Mouse (Mus musculus) intestine, embryonic 15.5 days (tissue): ENCODE results near the gene Zfp444. TPM values are rescaled to one million over a fixed set of nuclear protein-coding genes. Genes with fewer than 3 reads are reported as not detected.

Experiments used
- ATAC-seq: fragments of 200-750 bp; cut with Nextera tagmentation; 2 replicates; pipeline ENCODE4 v1.8.0; 2017; ENCODE audit warnings: moderate TSS enrichment, moderate library complexity
- H3K27ac ChIP-seq: fragments of 300-500 bp; sonication (generic); 2 replicates; pipeline ENCODE4 v1.5.1; 2015; ENCODE audit warnings: mild to moderate bottlenecking, inconsistent platforms
- H3K27me3 ChIP-seq: fragments of 300-500 bp; sonication (generic); replicated peaks from 2 replicates; pipeline ENCODE4 v1.6.1; 2015; ENCODE audit warnings: inconsistent platforms
- H3K36me3 ChIP-seq: fragments of 300-500 bp; sonication (generic); 2 replicates; pipeline ENCODE4 v1.6.1; 2015; ENCODE audit warnings: inconsistent platforms
- H3K4me1 ChIP-seq: fragments of 300-500 bp; sonication (generic); replicated peaks from 2 replicates; pipeline ENCODE4 v1.6.1; 2015; ENCODE audit warnings: inconsistent platforms
- H3K4me2 ChIP-seq: fragments of 300-500 bp; sonication (generic); replicated peaks from 2 replicates; pipeline ENCODE4 v1.6.1; 2015; ENCODE audit warnings: mild to moderate bottlenecking, inconsistent platforms
- H3K4me3 ChIP-seq: fragments of 300-500 bp; sonication (generic); replicated peaks from 2 replicates; pipeline ENCODE4 v1.5.1; 2015; ENCODE audit warnings: inconsistent platforms
- H3K9ac ChIP-seq: fragments of 300-500 bp; sonication (generic); 2 replicates; pipeline ENCODE4 v1.6.1; 2015; ENCODE audit warnings: inconsistent platforms
- H3K9me3 ChIP-seq: fragments of 300-500 bp; sonication (generic); 2 replicates; pipeline ENCODE4 v1.6.1; 2016; ENCODE audit warnings: inconsistent platforms
- WGBS: fragments of 180-500 bp; shearing (Covaris S2); methylation state at CpG from one replicate; pipeline ENCODE4 v1.1.7; 2015; 5-methylcytosine and 5-hydroxymethylcytosine counted together
- polyA plus RNA-seq: library from polyadenylated mRNA; unstranded; fragments of >200 nt; fragmentation: Nextera tagmentation; extraction: Ambion mirVana; gene quantifications from 2 replicates; pipeline ENCODE4 v1.2.1, GENCODE M21; 2015

Zfp444 gene
- 43.2 and 43.4 TPM in 2 replicates for polyA plus RNA-seq

DNA sequence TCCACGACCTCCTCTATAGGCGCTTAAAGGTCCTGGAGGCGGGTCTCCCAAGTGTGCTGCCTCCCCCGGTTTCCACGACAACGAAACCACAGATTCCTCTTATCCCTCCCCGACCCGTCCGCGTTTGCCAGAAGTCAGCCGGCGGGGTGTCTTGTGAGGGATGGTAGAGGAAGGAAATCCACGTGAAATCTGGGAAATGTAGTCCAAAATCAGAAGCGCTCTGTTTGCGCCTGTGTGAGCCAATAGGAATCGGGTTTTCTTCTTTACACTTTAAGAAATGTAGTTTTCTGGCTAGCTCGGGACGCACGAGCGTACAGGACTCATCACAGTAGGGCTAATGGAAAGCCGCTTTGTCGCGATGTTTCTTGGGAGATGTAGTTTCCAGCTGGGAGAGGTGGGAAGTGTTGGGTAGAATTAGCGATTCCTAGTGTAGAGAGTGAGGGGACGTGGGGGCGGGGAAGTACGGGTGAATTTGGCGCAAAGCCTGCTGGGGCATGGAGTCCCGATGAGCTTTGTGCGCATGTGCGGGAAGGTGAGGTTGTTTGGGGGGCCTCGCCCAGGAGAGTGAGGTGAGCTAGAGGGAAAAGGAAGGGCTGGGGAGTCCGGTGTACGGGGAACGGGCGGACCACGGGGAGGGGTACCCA is at the start of gene Zfp444:
Zfp444 (plus strand) TSS at position 221 of the 644 bp plus-strand sequence.
- Histone ChIP-seq H3K27me3 (no peaks in the 10 kb centered on the region), H3K36me3 (0 out of 2 replicates have a peak, but pooled peaks cover 2% of the 10 kb centered on the region), H3K9ac (peak within 1 kb of the TSS; percentile 79), H3K4me3 (peak within 1 kb of the TSS; percentile 65), H3K27ac (peak within 1 kb of the TSS; percentile 70), H3K4me2 (peak within 1 kb of the TSS; percentile 71), H3K9me3 (no peaks in the 10 kb centered on the region), H3K4me1 (peaks cover 11% of the 10 kb centered on the region)
- WGBS, result under 1% methylated on average over 37 of the region's 37 CpGs
- peak; percentile 96 for ATAC-seq

DNA sequence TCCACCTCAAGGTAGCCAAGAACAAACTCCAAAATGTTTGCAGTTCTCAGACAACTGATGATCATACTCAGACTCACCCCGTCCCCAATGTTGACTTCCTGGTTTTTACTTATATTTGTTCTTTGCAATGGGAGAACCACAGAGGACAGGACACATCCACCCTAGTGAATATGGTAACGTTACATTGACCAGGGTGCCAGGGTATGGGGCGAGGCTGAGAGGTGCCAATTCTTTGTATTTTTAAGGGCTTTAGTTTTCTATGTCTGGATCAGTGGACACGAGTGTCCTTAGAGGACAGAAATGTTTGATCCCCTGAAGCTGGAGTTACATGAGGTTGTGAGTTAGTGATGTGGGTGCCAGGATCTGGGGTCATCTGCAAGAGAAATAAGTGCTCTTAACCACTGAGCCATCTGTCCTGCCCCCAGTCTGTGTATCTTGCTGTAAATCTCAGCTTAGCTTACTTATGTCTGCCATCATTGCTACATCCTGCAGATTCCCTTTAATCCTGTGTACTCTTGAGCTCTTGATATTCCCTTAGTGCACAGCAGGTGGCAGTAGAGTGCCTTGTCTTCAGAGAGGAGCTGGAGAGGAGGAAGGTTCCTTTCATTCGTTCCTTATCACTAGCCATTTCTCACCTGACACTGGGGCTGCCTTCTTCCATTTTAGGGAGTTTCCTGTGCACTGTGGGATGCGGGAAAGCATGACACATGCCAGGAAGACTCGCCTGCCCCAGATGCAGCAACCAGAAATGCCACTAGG is 45.2 kb upstream of the Zfp444 start:
- Histone ChIP-seq H3K4me2 (no peak overlapping the region), H3K9ac (no peak overlapping the region), H3K27me3 (no peaks in the 10 kb centered on the region), H3K9me3 (no peaks in the 10 kb centered on the region), H3K36me3 (peaks cover under 1% of the 10 kb centered on the region; the same call in 1 of the 2 replicates), H3K4me1 (0 out of 2 replicates have a peak, but pooled peaks cover 2% of the 10 kb centered on the region), H3K4me3 (no peak overlapping the region), H3K27ac (no peak overlapping the region)
- peak; percentile 84 for ATAC-seq
- WGBS, result 33% methylated on average over 7 of the region's 7 CpGs

DNA sequence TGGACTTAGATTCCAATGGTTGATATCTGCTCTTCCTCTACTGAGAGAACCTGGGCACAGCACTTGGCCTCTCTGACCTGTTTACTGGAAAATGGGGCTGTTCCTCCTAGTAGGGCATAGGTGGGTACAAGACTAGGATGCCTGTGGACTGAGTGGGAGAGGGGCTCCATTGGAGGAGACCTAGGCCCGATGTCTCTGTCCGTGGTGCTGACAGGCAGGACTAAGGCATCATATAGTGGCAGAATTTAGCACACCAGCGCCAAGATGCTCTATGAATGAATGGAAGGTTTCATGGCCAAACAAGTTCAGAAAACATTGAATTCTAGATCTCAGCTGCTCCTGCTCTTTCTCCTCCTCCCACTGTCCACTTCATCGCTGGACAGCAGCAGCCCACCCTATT is 41.7 kb upstream of the Zfp444 start:
- H3K4me1 ChIP-seq, result 0 out of 2 replicates have a peak, but pooled peaks cover 2% of the 10 kb centered on the region
- no peak overlapping the region for H3K4me3 ChIP-seq
- H3K27me3 ChIP-seq, result no peaks in the 10 kb centered on the region
- no peaks in the 10 kb centered on the region for H3K9me3 ChIP-seq
- no peak overlapping the region for H3K9ac ChIP-seq
- H3K36me3 ChIP-seq, result peaks cover 27% of the 10 kb centered on the region
- 47% methylated on average over 4 of the region's 4 CpGs for WGBS
- H3K4me2 ChIP-seq, result no peak overlapping the region
- ATAC-seq, result no peak
- H3K27ac ChIP-seq, result no peak overlapping the region

DNA sequence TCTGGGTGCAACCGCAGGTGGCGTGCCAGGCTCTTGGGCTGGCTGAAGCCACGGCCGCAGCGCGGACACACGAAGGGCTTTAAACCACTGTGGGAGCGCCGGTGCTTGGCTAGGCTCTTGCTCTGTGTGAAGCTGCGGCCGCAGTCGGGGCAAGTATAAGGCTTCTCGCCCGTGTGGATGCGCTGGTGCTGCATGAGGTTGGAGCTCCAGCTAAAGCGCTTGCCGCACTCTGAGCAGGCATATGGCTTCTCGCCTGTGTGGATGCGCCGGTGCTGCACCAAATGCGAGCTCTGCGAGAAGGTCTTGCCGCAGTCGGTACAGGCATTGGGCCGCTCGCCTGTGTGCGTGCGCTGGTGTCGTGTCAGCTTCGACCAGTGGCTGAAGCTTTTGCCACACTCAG is 39.4 kb upstream of the Zfp444 start:
- no peak overlapping the region for H3K4me2 ChIP-seq
- H3K9ac ChIP-seq, result no peak overlapping the region
- peaks cover 30% of the 10 kb centered on the region for H3K36me3 ChIP-seq
- H3K4me3 ChIP-seq, result no peak overlapping the region
- no peaks in the 10 kb centered on the region for H3K27me3 ChIP-seq
- WGBS, result 81% methylated on average over 30 of the region's 30 CpGs
- no peaks in the 10 kb centered on the region for H3K4me1 ChIP-seq
- H3K27ac ChIP-seq, result no peak overlapping the region
- H3K9me3 ChIP-seq, result no peaks in the 10 kb centered on the region
- ATAC-seq, result no peak

- H3K9ac ChIP-seq, result no peak overlapping the region
- H3K9me3 ChIP-seq, result no peaks in the 10 kb centered on the region
- peaks cover 30% of the 10 kb centered on the region for H3K36me3 ChIP-seq
- no peaks in the 10 kb centered on the region for H3K27me3 ChIP-seq
- H3K4me2 ChIP-seq, result no peak overlapping the region
- no peak overlapping the region for H3K4me3 ChIP-seq
- H3K4me1 ChIP-seq, result no peaks in the 10 kb centered on the region
- no peak overlapping the region for H3K27ac ChIP-seq
- ATAC-seq, result 0 out of 2 replicates have a peak, but pooled peaks have one; percentile 15
These were observed 35.5 kb upstream of the Zfp444 start for GRCm38 (mm10) chr7:6136497-6136896.

GRCm38 (mm10) chr7:6139295-6139694 is 32.7 kb upstream of the Zfp444 start:
- H3K9me3 ChIP-seq, result no peaks in the 10 kb centered on the region
- 67% methylated on average over 3 of the region's 3 CpGs for WGBS
- H3K9ac ChIP-seq, result no peak overlapping the region
- H3K27ac ChIP-seq, result no peak overlapping the region
- peaks cover 10% of the 10 kb centered on the region; the same call in 1 of the 2 replicates for H3K36me3 ChIP-seq
- H3K4me1 ChIP-seq, result no peaks in the 10 kb centered on the region
- no peak overlapping the region for H3K4me2 ChIP-seq
- no peak overlapping the region for H3K4me3 ChIP-seq
- ATAC-seq, result no peak
- no peaks in the 10 kb centered on the region for H3K27me3 ChIP-seq

- peaks cover 4% of the 10 kb centered on the region; the same call in 1 of the 2 replicates for H3K36me3 ChIP-seq
- no peaks in the 10 kb centered on the region for H3K9me3 ChIP-seq
- peaks cover 22% of the 10 kb centered on the region for H3K4me1 ChIP-seq
- H3K4me2 ChIP-seq, result no peak overlapping the region
- no peaks in the 10 kb centered on the region for H3K27me3 ChIP-seq
- no peak overlapping the region for H3K9ac ChIP-seq
- ATAC-seq, result no peak
- WGBS, result 85% methylated on average over 2 of the region's 2 CpGs
- no peak overlapping the region for H3K4me3 ChIP-seq
- no peak overlapping the region for H3K27ac ChIP-seq
These were observed 28.0 kb upstream of the Zfp444 start for GRCm38 (mm10) chr7:6143991-6144531.

DNA sequence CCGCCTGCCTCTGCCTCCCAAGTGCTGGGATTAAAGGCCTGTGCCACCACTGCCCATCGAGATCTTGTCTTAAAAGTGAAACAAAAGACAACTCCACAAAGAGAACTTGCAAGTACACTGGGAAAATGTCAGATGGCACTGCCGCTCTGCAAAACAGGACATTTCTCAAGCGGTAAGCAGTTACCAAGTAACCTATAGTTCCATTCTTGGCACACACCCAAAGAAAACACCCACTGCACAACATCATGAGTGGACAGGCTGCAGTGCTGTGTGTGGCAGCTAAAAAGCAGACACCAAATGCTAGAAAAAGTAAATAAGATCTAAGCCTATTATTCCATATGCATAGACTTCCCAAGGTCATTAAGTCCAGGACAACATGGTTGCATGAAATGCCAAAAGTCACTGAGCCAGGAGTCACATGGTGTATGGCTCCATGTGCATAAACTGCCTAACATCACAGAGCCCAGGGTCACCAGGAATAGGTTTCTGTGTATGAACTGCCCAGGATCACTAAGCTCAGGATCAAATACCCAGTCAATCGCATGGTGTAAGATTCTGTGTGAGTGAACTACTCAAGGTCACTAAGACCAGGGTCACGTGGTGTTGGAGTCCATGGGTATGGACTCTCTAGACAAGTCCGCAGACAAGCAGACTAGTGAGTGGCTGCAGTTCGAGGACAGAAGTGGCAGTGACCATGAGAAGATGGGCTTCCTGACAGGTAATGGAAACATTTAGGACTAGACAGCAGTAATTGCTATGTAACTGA is 26.4 kb upstream of the Zfp444 start:
- 85% methylated on average over 8 of the region's 8 CpGs for WGBS
- Histone ChIP-seq H3K27me3 (no peaks in the 10 kb centered on the region), H3K9ac (no peak overlapping the region), H3K9me3 (no peaks in the 10 kb centered on the region), H3K4me1 (peaks cover 26% of the 10 kb centered on the region), H3K4me2 (no peak overlapping the region), H3K4me3 (no peak overlapping the region), H3K27ac (no peak overlapping the region), H3K36me3 (peaks cover 4% of the 10 kb centered on the region; the same call in 1 of the 2 replicates)
- no peak for ATAC-seq

DNA sequence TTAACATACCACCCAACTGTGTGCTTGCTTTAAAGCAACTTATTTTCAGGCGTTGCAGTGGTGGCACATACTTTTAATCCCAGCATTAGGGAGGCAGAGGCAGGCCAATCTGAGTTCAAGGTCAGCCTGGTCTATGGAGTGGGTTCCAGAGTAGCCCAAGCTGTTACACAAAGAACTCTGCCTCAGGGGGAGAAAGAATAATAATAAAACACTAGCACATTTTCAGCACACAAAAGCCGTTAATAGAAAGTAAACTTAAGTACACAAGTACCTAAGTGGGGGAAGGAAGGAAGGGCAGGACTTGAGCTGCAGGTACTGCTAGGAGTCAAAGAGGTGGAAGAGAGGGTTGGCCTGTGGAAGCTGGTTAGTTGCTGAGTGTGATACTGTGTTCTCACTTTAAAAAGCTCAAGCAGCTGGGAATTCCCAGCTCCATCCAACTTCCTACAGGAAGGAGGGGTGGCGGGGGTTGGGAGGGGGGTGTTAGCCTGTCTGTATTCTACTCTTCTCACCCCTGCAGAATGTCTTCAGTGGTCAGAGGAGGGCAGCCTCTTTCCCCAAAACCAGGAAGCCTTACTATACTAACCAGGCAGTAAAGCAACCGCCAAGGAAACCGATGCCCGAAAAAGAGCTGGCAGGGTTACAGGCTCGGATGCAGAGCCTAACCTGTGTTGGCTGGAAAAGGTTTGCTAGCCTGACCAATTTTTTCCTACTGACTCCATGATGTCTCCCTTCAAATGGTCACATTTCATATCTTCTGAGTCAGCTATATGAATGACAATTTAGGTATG is 25.6 kb upstream of the Zfp444 start:
- H3K27ac ChIP-seq, result 0 out of 2 replicates have a peak overlapping the region, but pooled peaks have one; percentile 7
- no peak overlapping the region for H3K4me2 ChIP-seq
- no peak for ATAC-seq
- 74% methylated on average over 7 of the region's 7 CpGs for WGBS
- H3K4me3 ChIP-seq, result no peak overlapping the region
- no peaks in the 10 kb centered on the region for H3K9me3 ChIP-seq
- peaks cover 4% of the 10 kb centered on the region; the same call in 1 of the 2 replicates for H3K36me3 ChIP-seq
- H3K27me3 ChIP-seq, result no peaks in the 10 kb centered on the region
- H3K9ac ChIP-seq, result no peak overlapping the region
- peaks cover 33% of the 10 kb centered on the region for H3K4me1 ChIP-seq

- H3K4me2 ChIP-seq, result no peak overlapping the region
- no peaks in the 10 kb centered on the region for H3K9me3 ChIP-seq
- peaks cover 35% of the 10 kb centered on the region for H3K4me1 ChIP-seq
- H3K9ac ChIP-seq, result no peak overlapping the region
- H3K27ac ChIP-seq, result peak overlapping the region; percentile 7; the same call in 1 of the 2 replicates
- H3K4me3 ChIP-seq, result no peak overlapping the region
- 50% methylated on average over 2 of the region's 2 CpGs for WGBS
- H3K27me3 ChIP-seq, result no peaks in the 10 kb centered on the region
- H3K36me3 ChIP-seq, result peaks cover 1% of the 10 kb centered on the region; the same call in 1 of the 2 replicates
- no peak for ATAC-seq
These were observed 25.1 kb upstream of the Zfp444 start for GRCm38 (mm10) chr7:6146982-6147325.

- Histone ChIP-seq H3K4me3 (no peak overlapping the region), H3K27me3 (no peaks in the 10 kb centered on the region), H3K27ac (0 out of 2 replicates have a peak overlapping the region, but pooled peaks have one; percentile 7), H3K4me1 (peaks cover 35% of the 10 kb centered on the region), H3K9me3 (no peaks in the 10 kb centered on the region), H3K36me3 (no peaks in the 10 kb centered on the region), H3K9ac (no peak overlapping the region), H3K4me2 (no peak overlapping the region)
- ATAC-seq, result peak; percentile 60
- 59% methylated on average over 5 of the region's 5 CpGs for WGBS
These were observed 24.3 kb upstream of the Zfp444 start for GRCm38 (mm10) chr7:6147688-6148087.
